In the genomic region with DNA sequence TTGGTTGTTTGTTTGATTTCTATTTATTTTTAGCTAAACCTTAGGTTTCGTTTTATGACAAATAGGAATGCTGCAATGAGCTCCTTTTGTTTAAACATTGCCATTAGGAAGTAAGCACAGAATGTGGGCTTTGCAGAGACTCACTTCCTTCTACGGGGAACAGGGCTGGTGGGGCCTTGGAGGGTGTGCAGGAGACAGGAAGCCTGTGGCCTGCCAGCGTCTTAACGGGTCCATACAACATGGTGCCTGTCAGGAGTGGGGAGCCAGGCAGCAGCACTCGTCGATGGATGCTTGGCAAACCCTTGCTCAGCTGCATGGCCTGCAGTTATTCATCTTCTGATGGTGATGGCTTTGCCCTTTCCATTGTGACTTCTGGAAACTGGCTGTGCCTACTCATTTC, we compare ENCODE assay signal across 11 mouse cellular contexts. TPM values are rescaled to one million over a fixed set of nuclear protein-coding genes. Genes with fewer than 3 reads are reported as not detected.
DNase-seq lines count a peak whose midpoint lies in the region; ATAC-seq and TF ChIP-seq lines count a peak whose summit lies in the region.
"Had no signal": no experiment of that assay in that cellular context is flagged by ENCODE, and none has a peak within 500 bp of the region (broad histone marks: within the 10 kb centered on the region; RNA-seq: fewer than 3 reads in every experiment).

No protein-coding gene starts in this region.

- H3K4me2 ChIP-seq in hindbrain, embryonic 13.5 days, result no peak overlapping the region
- no peak overlapping the region for H3K4me2 ChIP-seq in hindbrain, postnatal 0 days (ENCODE audit: low read depth, low read length)
- no peak overlapping the region for H3K4me2 ChIP-seq in embryonic facial prominence, embryonic 14.5 days (ENCODE audit: low read depth, low read length)
- H3K4me2 ChIP-seq in kidney, embryonic 16.5 days (replicated peaks; ENCODE audit: low read depth, low read length), result no peak overlapping the region
- H3K4me2 ChIP-seq in forebrain, embryonic 13.5 days, result no peak overlapping the region

- no peak overlapping the region for H3K9ac ChIP-seq in hindbrain, embryonic 13.5 days
- H3K9ac ChIP-seq in hindbrain, postnatal 0 days (replicated peaks; ENCODE audit: low read length), result no peak overlapping the region
- no peak overlapping the region for H3K9ac ChIP-seq in embryonic facial prominence, embryonic 14.5 days (ENCODE audit: low read depth, low read length)
- H3K9ac ChIP-seq in kidney, embryonic 16.5 days (replicated peaks; ENCODE audit: low read length), result no peak overlapping the region
- no peak overlapping the region for H3K9ac ChIP-seq in forebrain, embryonic 13.5 days

- 70% methylated on average over 6 of the region's 6 CpGs for WGBS in hindbrain, embryonic 13.5 days
- 39% methylated on average over 6 of the region's 6 CpGs for WGBS in hindbrain, postnatal 0 days
- WGBS in embryonic facial prominence, embryonic 14.5 days, result 50% methylated on average over 6 of the region's 6 CpGs
- WGBS in kidney, embryonic 16.5 days, result 55% methylated on average over 6 of the region's 6 CpGs
- WGBS in forebrain, embryonic 13.5 days, result 80% methylated on average over 6 of the region's 6 CpGs

- peak overlapping the region; percentile 48; the same call in 1 of the 2 replicates for H3K27ac ChIP-seq in hindbrain, embryonic 13.5 days
- no peak overlapping the region for H3K27ac ChIP-seq in hindbrain, postnatal 0 days
- peak overlapping the region; percentile 54; the same call in 1 of the 2 replicates for H3K27ac ChIP-seq in embryonic facial prominence, embryonic 14.5 days (replicated peaks; ENCODE audit: low read depth, low read length)
- no peak overlapping the region for H3K27ac ChIP-seq in kidney, embryonic 16.5 days (ENCODE audit: low read length)
- H3K27ac ChIP-seq in forebrain, embryonic 13.5 days, result no peak overlapping the region

- no peaks in the 10 kb centered on the region for H3K27me3 ChIP-seq in hindbrain, embryonic 13.5 days
- H3K27me3 ChIP-seq in hindbrain, postnatal 0 days (ENCODE audit: insufficient read depth, low read length), result no peaks in the 10 kb centered on the region
- no peaks in the 10 kb centered on the region for H3K27me3 ChIP-seq in embryonic facial prominence, embryonic 14.5 days (replicated peaks; ENCODE audit: control insufficient read depth, insufficient read depth, low read length)
- no peaks in the 10 kb centered on the region for H3K27me3 ChIP-seq in kidney, embryonic 16.5 days (ENCODE audit: insufficient read depth, low read length)
- H3K27me3 ChIP-seq in forebrain, embryonic 13.5 days, result no peaks in the 10 kb centered on the region

- no peak overlapping the region for H3K4me3 ChIP-seq in hindbrain, embryonic 13.5 days
- H3K4me3 ChIP-seq in hindbrain, postnatal 0 days (ENCODE audit: low read length), result no peak overlapping the region
- no peak overlapping the region for H3K4me3 ChIP-seq in embryonic facial prominence, embryonic 14.5 days (ENCODE audit: low read depth, low read length)
- no peak overlapping the region for H3K4me3 ChIP-seq in kidney, embryonic 16.5 days (ENCODE audit: low read length)
- no peak overlapping the region for H3K4me3 ChIP-seq in forebrain, embryonic 13.5 days

- no peak for DNase-seq in hindbrain, postnatal 0 days (ENCODE audit: low spot score)
- no peak for DNase-seq in embryonic facial prominence, embryonic 14.5 days (ENCODE audit: low spot score)
- DNase-seq in ovary, adult 18-20 months (ENCODE audit: low spot score), result no peak
- DNase-seq: adrenal gland, postnatal 25 days; cerebellum, postnatal 36 days; layer of hippocampus, postnatal 36 days had no signal

- ATAC-seq in hindbrain, embryonic 13.5 days (ENCODE audit: low FRiP score), result no peak
- ATAC-seq in hindbrain, postnatal 0 days, result no peak
- ATAC-seq in CD4-positive, CD25-positive, alpha-beta regulatory T cell, adult 4 months, result peak; percentile 82
- no peak for ATAC-seq in embryonic facial prominence, embryonic 14.5 days (ENCODE audit: low read depth)
- ATAC-seq in monocyte, adult 5-6 weeks (replicated peaks; ENCODE audit: insufficient number of reproducible peaks, low FRiP score, low TSS enrichment, poor library complexity, severe bottlenecking), result peak; percentile 60; the same call in 1 of the 2 replicates
- no peak for ATAC-seq in kidney, embryonic 16.5 days (ENCODE audit: low FRiP score, low TSS enrichment)
- no peak for ATAC-seq in forebrain, embryonic 13.5 days

- peaks cover 12% of the 10 kb centered on the region; the same call in 1 of the 2 replicates for H3K4me1 ChIP-seq in hindbrain, embryonic 13.5 days (replicated peaks)
- H3K4me1 ChIP-seq in hindbrain, postnatal 0 days (ENCODE audit: insufficient read depth, low read length), result peaks cover 4% of the 10 kb centered on the region; the same call in 1 of the 2 replicates
- H3K4me1 ChIP-seq in embryonic facial prominence, embryonic 14.5 days (ENCODE audit: control insufficient read depth, insufficient read depth, low read length), result peaks cover 8% of the 10 kb centered on the region
- H3K4me1 ChIP-seq in kidney, embryonic 16.5 days (ENCODE audit: insufficient read depth, low read length), result 0 out of 2 replicates have a peak, but pooled peaks cover 8% of the 10 kb centered on the region
- H3K4me1 ChIP-seq in forebrain, embryonic 13.5 days, result peaks cover 13% of the 10 kb centered on the region

- TF ChIP-seq CTCF in hindbrain, postnatal 0 days (IDR thresholded peaks at IDR 0.05; ENCODE audit: low read depth), result no peak

- H3K9me3 ChIP-seq in hindbrain, embryonic 13.5 days, result no peaks in the 10 kb centered on the region
- H3K9me3 ChIP-seq in hindbrain, postnatal 0 days (ENCODE audit: low read length), result no peaks in the 10 kb centered on the region
- no peaks in the 10 kb centered on the region for H3K9me3 ChIP-seq in embryonic facial prominence, embryonic 14.5 days (ENCODE audit: control insufficient read depth, low read length)
- no peaks in the 10 kb centered on the region for H3K9me3 ChIP-seq in kidney, embryonic 16.5 days (ENCODE audit: low read length)
- no peaks in the 10 kb centered on the region for H3K9me3 ChIP-seq in forebrain, embryonic 13.5 days (replicated peaks)

- H3K36me3 ChIP-seq in hindbrain, embryonic 13.5 days, result no peaks in the 10 kb centered on the region
- H3K36me3 ChIP-seq in hindbrain, postnatal 0 days (ENCODE audit: insufficient read depth, low read length), result no peaks in the 10 kb centered on the region
- H3K36me3 ChIP-seq in embryonic facial prominence, embryonic 14.5 days (ENCODE audit: control insufficient read depth, insufficient read depth, low read length), result no peaks in the 10 kb centered on the region
- no peaks in the 10 kb centered on the region for H3K36me3 ChIP-seq in kidney, embryonic 16.5 days (ENCODE audit: insufficient read depth, low read length)
- H3K36me3 ChIP-seq in forebrain, embryonic 13.5 days (ENCODE audit: poor library complexity, severe bottlenecking), result no peaks in the 10 kb centered on the region

RNA-seq across cellular contexts. Expression of gene Bach2, which starts 41.8 kb away (rescaled TPM):
- 28.5 and 29.4 TPM in 2 replicates for polyA plus RNA-seq in hindbrain, embryonic 13.5 days (2015; fragmentation: Nextera tagmentation; extraction: Ambion mirVana)
- total RNA-seq in hindbrain, postnatal 0 days (2014; rRNA removed), result 11.7 and 13.9 TPM in 2 replicates
- 12.6 and 14.7 TPM in 2 replicates for polyA plus RNA-seq in hindbrain, postnatal 0 days (2015; fragmentation: Nextera tagmentation; extraction: Ambion mirVana)
- polyA plus RNA-seq in CD4-positive, CD25-positive, alpha-beta regulatory T cell, adult 4 months (2017; shearing (Covaris generic)), result 10 to 100 TPM; 21.5 to 23.6 TPM
- polyA plus RNA-seq in embryonic facial prominence, embryonic 14.5 days (2014; fragmentation: Nextera tagmentation; extraction: Ambion mirVana), result 7.3 and 7.7 TPM in 2 replicates
- total RNA-seq in monocyte, adult 5-6 weeks (2017), result 3.0 to 31.8 TPM (median 7.1 TPM) in 3 replicates
- polyA plus RNA-seq in kidney, embryonic 16.5 days (2015; fragmentation: Nextera tagmentation; extraction: Ambion mirVana), result 7.9 and 9.8 TPM in 2 replicates
- polyA plus RNA-seq in forebrain, embryonic 13.5 days (2015; fragmentation: Nextera tagmentation; extraction: Ambion mirVana), result 26.2 and 31.6 TPM in 2 replicates

Comparison
In these comparisons a context has a peak if more than half of its experiments do, and no peak if none do; other contexts are left out.
1. H3K27ac ChIP-seq: peak in hindbrain, embryonic 13.5 days (single experiment) and embryonic facial prominence, embryonic 14.5 days (single experiment); none in hindbrain, postnatal 0 days (single experiment), kidney, embryonic 16.5 days (single experiment) and forebrain, embryonic 13.5 days (single experiment).
2. ATAC-seq: peak in CD4-positive, CD25-positive, alpha-beta regulatory T cell, adult 4 months (single experiment) and monocyte, adult 5-6 weeks (single experiment); none in hindbrain, embryonic 13.5 days (single experiment), hindbrain, postnatal 0 days (single experiment), embryonic facial prominence, embryonic 14.5 days (single experiment), kidney, embryonic 16.5 days (single experiment) and forebrain, embryonic 13.5 days (single experiment).